Mouse (Mus musculus): ENCODE results near the gene Zcchc9. TPM values are rescaled to one million over a fixed set of nuclear protein-coding genes. Genes with fewer than 3 reads are reported as not detected.

Gene Zcchc9
- polyA plus RNA-seq, 1 experiment from 2014 or later = 28.8 TPM

DNA sequence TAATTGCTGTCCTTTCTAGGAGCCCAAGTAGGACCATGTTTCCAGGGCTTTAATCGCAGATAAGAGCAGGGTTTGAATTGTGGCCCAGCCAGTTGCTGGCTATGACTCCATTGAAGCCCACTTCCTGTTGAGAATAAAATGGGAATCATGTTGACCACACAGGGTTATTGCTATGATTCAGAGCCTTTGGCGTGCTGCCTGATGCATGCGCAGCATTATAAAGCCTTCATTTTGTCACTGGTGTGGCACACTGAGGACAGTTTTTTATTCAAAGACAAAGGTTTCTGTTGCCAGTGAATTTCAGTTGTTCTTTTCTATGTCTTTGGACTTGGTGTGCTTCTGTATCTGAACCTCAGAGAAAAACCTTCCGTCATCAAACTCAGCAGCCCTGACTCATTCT, 51.3 kb downstream of the Zcchc9 start:
- no peaks in the 10 kb centered on the region for H3K9me3 ChIP-seq (replicated peaks)
- H3K27ac ChIP-seq (replicated peaks) = no peak overlapping the region
- WGBS = 95% methylated on average over 4 of the region's 4 CpGs
- H3K36me3 ChIP-seq = no peaks in the 10 kb centered on the region
- H3K27me3 ChIP-seq (ENCODE audit: low read depth, poor library complexity, severe bottlenecking) = no peaks in the 10 kb centered on the region
- no peak overlapping the region for H3K4me3 ChIP-seq
- no peaks in the 10 kb centered on the region for H3K4me1 ChIP-seq
- DNase-seq (ENCODE audit: low spot score) = no peak

DNA sequence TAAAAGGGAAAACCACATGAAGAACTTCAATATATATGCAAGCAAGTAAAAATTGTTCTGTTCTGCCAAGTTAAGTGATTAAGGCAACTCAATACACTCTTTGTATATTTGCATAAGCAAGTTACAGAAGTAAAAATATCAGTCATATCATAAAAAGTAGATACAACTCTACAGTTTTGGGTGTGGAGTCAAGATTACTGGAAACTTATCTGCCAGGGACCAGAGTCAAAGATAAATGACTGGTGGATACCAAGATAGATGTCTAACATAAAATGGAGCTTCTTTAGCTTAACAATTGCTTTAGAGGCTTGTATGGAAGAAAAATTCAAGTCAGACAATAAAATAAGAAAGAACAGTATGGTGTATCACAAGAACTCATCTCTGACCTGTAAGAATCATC, 52.7 kb downstream of the Zcchc9 start:
- H3K9me3 ChIP-seq (replicated peaks) = no peaks in the 10 kb centered on the region
- no peak overlapping the region for H3K27ac ChIP-seq (replicated peaks)
- no peak overlapping the region for H3K4me3 ChIP-seq
- no peaks in the 10 kb centered on the region for H3K27me3 ChIP-seq (ENCODE audit: low read depth, poor library complexity, severe bottlenecking)
- no peaks in the 10 kb centered on the region for H3K4me1 ChIP-seq
- H3K36me3 ChIP-seq = no peaks in the 10 kb centered on the region
- DNase-seq (ENCODE audit: low spot score) = no peak

DNA sequence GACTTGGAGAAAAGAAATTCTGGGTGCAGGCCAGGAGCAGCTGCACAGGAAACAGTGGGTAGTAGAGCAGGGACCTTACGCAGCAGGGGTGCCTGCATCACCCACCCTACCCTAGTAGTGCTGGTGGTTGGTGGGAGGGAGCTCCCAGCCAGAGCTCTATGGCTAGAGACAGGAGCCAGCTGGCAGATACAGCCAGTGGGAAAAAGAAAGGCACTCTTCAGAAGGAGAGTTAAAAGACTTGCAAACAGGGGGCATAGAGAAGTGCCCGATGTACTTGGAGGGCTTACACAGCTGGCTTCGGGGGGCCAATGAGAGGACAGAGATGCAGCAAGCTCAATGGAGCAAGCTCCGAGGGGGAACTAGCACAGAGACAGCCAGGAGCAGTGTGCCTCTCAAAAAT, 53.8 kb downstream of the Zcchc9 start:
- Histone ChIP-seq H3K36me3 (no peaks in the 10 kb centered on the region), H3K4me3 (no peak overlapping the region), H3K27me3 (ENCODE audit: low read depth, poor library complexity, severe bottlenecking) (no peaks in the 10 kb centered on the region), H3K9me3 (replicated peaks) (no peaks in the 10 kb centered on the region), H3K4me1 (no peaks in the 10 kb centered on the region), H3K27ac (replicated peaks) (no peak overlapping the region)
- no peak for DNase-seq (ENCODE audit: low spot score)
- 56% methylated on average over 4 of the region's 4 CpGs for WGBS

DNA sequence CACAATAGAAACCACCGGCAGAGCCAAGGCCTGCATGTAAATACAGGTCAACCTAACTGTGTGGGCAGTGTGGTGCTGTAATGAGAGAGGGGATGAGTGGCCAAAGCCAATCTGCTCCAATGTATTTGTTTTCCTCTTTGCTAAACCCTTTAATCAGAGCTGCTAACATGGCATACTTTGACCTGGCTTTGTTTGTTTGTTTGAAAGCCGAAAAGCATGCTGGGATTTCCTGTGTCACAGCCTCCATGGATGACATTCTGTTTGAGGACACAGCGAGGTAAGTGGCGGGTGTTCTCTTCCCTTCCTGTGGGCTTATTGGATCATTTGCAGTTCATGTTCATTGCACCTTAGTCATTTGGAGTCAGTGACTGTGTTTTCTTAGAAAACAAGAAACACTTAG, 57.5 kb downstream of the Zcchc9 start:
- no peak for DNase-seq (ENCODE audit: low spot score)
- Histone ChIP-seq H3K36me3 (no peaks in the 10 kb centered on the region), H3K4me1 (no peaks in the 10 kb centered on the region), H3K27me3 (ENCODE audit: low read depth, poor library complexity, severe bottlenecking) (no peaks in the 10 kb centered on the region), H3K9me3 (replicated peaks) (no peaks in the 10 kb centered on the region), H3K4me3 (no peak overlapping the region), H3K27ac (replicated peaks) (no peak overlapping the region)
- 79% methylated on average over 4 of the region's 4 CpGs for WGBS

DNA sequence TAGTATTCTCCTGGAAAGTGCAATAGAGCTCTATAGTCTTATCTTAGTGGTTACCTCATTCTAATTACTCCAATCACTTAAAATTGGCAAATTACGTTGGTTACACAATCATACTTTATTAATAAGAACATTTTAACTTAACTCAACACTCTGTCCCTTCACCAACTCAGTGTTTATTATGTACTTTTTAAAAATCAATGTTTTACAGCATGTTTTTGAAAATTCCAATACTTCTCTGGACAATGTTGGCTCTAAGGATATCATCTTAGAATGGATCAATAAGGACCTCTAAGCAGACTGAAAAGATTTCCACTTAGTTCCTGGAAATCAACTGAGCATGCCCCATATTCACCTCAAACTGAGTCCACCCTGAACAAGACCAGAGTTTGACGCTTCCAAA, 59.1 kb downstream of the Zcchc9 start:
- no peaks in the 10 kb centered on the region for H3K27me3 ChIP-seq (ENCODE audit: low read depth, poor library complexity, severe bottlenecking)
- WGBS = 90% methylated on average over 2 of the region's 2 CpGs
- H3K9me3 ChIP-seq (replicated peaks) = no peaks in the 10 kb centered on the region
- no peak overlapping the region for H3K4me3 ChIP-seq
- no peak overlapping the region for H3K27ac ChIP-seq (replicated peaks)
- no peak for DNase-seq (ENCODE audit: low spot score)
- no peaks in the 10 kb centered on the region for H3K4me1 ChIP-seq
- H3K36me3 ChIP-seq = no peaks in the 10 kb centered on the region

Small RNA genes within 50 kb of the gene (microRNA-seq; reads per million reads assigned to microRNA genes)
- not detected for gene Gm27656

Other genes with a start within 250 kb of the Zcchc9 start
- not detected in 2 replicates for gene Acot12, start 66.2 kb downstream of the Zcchc9 start, polyA plus RNA-seq (2016; fragmentation: Nextera tagmentation; extraction: Ambion mirVana)
- not detected in 2 replicates for gene Ckmt2, start 69.2 kb upstream of the Zcchc9 start, polyA plus RNA-seq (2016; fragmentation: Nextera tagmentation; extraction: Ambion mirVana)